Mouse (Mus musculus) CH12.LX (cell line): ENCODE results near the gene Gnptg. TPM values are rescaled to one million over a fixed set of nuclear protein-coding genes. Genes with fewer than 3 reads are reported as not detected.

ENCODE experiments used
- polyA plus RNA-seq: library from polyadenylated mRNA; unstranded; fragments of >175 nt; gene quantifications from 2 replicates; pipeline ENCODE4 v1.2.1, GENCODE M21; 2012; ENCODE audit warnings: low read depth; ENCODE audit not compliant: insufficient read length
- total RNA-seq, 2 experiments: library from RNA; depleted of rRNA; stranded (reverse); fragments of 300-350 nt in 1 of 2; fragments of >200 nt in 1 of 2; gene quantifications; 2 replicates each; pipeline ENCODE4 v1.2.3; 2012 to 2014

Gene Gnptg
- total and polyA plus RNA-seq, 3 experiments = 20.7 to 27.0 (median 24.5) TPM

Other genes with a start within 250 kb of the Gnptg start
Only the 20 nearest of the 21 such genes appear.
- gene Ift140, start 224.0 kb downstream of the Gnptg start, total RNA-seq (2012; rRNA removed) = 16.6 and 24.4 TPM in 2 replicates
- 26.4 and 27.0 TPM in 2 replicates for gene Ift140, start 224.0 kb downstream of the Gnptg start, total RNA-seq (2014; rRNA removed)
- gene Ift140, start 224.0 kb downstream of the Gnptg start, polyA plus RNA-seq = 33.4 and 34.8 TPM in 2 replicates
- 0.08 TPM in 1 of 2 replicates, not detected in the other for gene Tmem204, start 156.5 kb downstream of the Gnptg start, total RNA-seq (2012; rRNA removed)
- not detected in 2 replicates for gene Tmem204, start 156.5 kb downstream of the Gnptg start, total RNA-seq (2014; rRNA removed)
- gene Tmem204, start 156.5 kb downstream of the Gnptg start, polyA plus RNA-seq = 1.6 and 1.9 TPM in 2 replicates
- gene Telo2, start 124.2 kb downstream of the Gnptg start, total RNA-seq (2012; rRNA removed) = 28.4 and 42.5 TPM in 2 replicates
- gene Telo2, start 124.2 kb downstream of the Gnptg start, total RNA-seq (2014; rRNA removed) = 25.5 and 27.9 TPM in 2 replicates
- gene Telo2, start 124.2 kb downstream of the Gnptg start, polyA plus RNA-seq = 34.9 and 38.8 TPM in 2 replicates
- gene Ptx4, start 119.4 kb downstream of the Gnptg start, total RNA-seq (2012; rRNA removed) = not detected in 2 replicates
- gene Ptx4, start 119.4 kb downstream of the Gnptg start, total RNA-seq (2014; rRNA removed) = not detected in 2 replicates
- not detected in 2 replicates for gene Ptx4, start 119.4 kb downstream of the Gnptg start, polyA plus RNA-seq
- gene Clcn7, start 106.7 kb downstream of the Gnptg start, total RNA-seq (2012; rRNA removed) = 11.6 and 12.6 TPM in 2 replicates
- 8.3 and 8.6 TPM in 2 replicates for gene Clcn7, start 106.7 kb downstream of the Gnptg start, total RNA-seq (2014; rRNA removed)
- 14.2 and 14.3 TPM in 2 replicates for gene Clcn7, start 106.7 kb downstream of the Gnptg start, polyA plus RNA-seq
- 0.04 and 0.08 TPM in 2 replicates for gene Ccdc154, start 77.7 kb downstream of the Gnptg start, total RNA-seq (2012; rRNA removed)
- gene Ccdc154, start 77.7 kb downstream of the Gnptg start, total RNA-seq (2014; rRNA removed) = not detected in 2 replicates
- not detected in 2 replicates for gene Ccdc154, start 77.7 kb downstream of the Gnptg start, polyA plus RNA-seq
- not detected in 2 replicates for gene Gm38655, start 64.7 kb downstream of the Gnptg start, total RNA-seq (2012; rRNA removed)
- gene Gm38655, start 64.7 kb downstream of the Gnptg start, total RNA-seq (2014; rRNA removed) = not detected in 2 replicates
- not detected in 2 replicates for gene Gm38655, start 64.7 kb downstream of the Gnptg start, polyA plus RNA-seq
- gene BC003965, start 55.6 kb downstream of the Gnptg start, total RNA-seq (2012; rRNA removed) = 18.7 and 22.3 TPM in 2 replicates
- 24.7 and 25.4 TPM in 2 replicates for gene BC003965, start 55.6 kb downstream of the Gnptg start, total RNA-seq (2014; rRNA removed)
- 24.9 and 25.1 TPM in 2 replicates for gene BC003965, start 55.6 kb downstream of the Gnptg start, polyA plus RNA-seq
- gene Unkl, start 51.7 kb downstream of the Gnptg start, total RNA-seq (2012; rRNA removed) = 11.4 and 12.0 TPM in 2 replicates
- 14.3 and 14.7 TPM in 2 replicates for gene Unkl, start 51.7 kb downstream of the Gnptg start, total RNA-seq (2014; rRNA removed)
- 14.6 and 17.2 TPM in 2 replicates for gene Unkl, start 51.7 kb downstream of the Gnptg start, polyA plus RNA-seq
- 38.7 and 40.0 TPM in 2 replicates for gene Tsr3, start within 50 bp of the Gnptg start, total RNA-seq (2012; rRNA removed)
- 38.3 and 40.8 TPM in 2 replicates for gene Tsr3, start within 50 bp of the Gnptg start, total RNA-seq (2014; rRNA removed)
- 42.3 and 52.8 TPM in 2 replicates for gene Tsr3, start within 50 bp of the Gnptg start, polyA plus RNA-seq
- 0.08 and 0.21 TPM in 2 replicates for gene Baiap3, start 16.2 kb upstream of the Gnptg start, total RNA-seq (2012; rRNA removed)
- not detected in 2 replicates for gene Baiap3, start 16.2 kb upstream of the Gnptg start, total RNA-seq (2014; rRNA removed)
- 0.19 and 0.25 TPM in 2 replicates for gene Baiap3, start 16.2 kb upstream of the Gnptg start, polyA plus RNA-seq
- 356 and 455 TPM in 2 replicates for gene Ube2i, start 34.5 kb upstream of the Gnptg start, total RNA-seq (2012; rRNA removed)
- 731 and 764 TPM in 2 replicates for gene Ube2i, start 34.5 kb upstream of the Gnptg start, total RNA-seq (2014; rRNA removed)
- 417 and 578 TPM in 2 replicates for gene Ube2i, start 34.5 kb upstream of the Gnptg start, polyA plus RNA-seq
- 0.34 TPM in 1 of 2 replicates, not detected in the other for gene Prss34, start 58.3 kb upstream of the Gnptg start, total RNA-seq (2012; rRNA removed)
- gene Prss34, start 58.3 kb upstream of the Gnptg start, total RNA-seq (2014; rRNA removed) = not detected in 2 replicates
- gene Prss34, start 58.3 kb upstream of the Gnptg start, polyA plus RNA-seq = not detected in 2 replicates
- not detected in 2 replicates for gene Prss28, start 68.5 kb upstream of the Gnptg start, total RNA-seq (2012; rRNA removed)
- gene Prss28, start 68.5 kb upstream of the Gnptg start, total RNA-seq (2014; rRNA removed) = not detected in 2 replicates
- not detected in 2 replicates for gene Prss28, start 68.5 kb upstream of the Gnptg start, polyA plus RNA-seq
- not detected in 2 replicates for gene Prss29, start 78.5 kb upstream of the Gnptg start, total RNA-seq (2012; rRNA removed)
- not detected in 2 replicates for gene Prss29, start 78.5 kb upstream of the Gnptg start, total RNA-seq (2014; rRNA removed)
- gene Prss29, start 78.5 kb upstream of the Gnptg start, polyA plus RNA-seq = not detected in 2 replicates
- not detected in 2 replicates for gene Tpsab1, start 105.4 kb upstream of the Gnptg start, total RNA-seq (2012; rRNA removed)
- gene Tpsab1, start 105.4 kb upstream of the Gnptg start, total RNA-seq (2014; rRNA removed) = not detected in 2 replicates
- not detected in 2 replicates for gene Tpsab1, start 105.4 kb upstream of the Gnptg start, polyA plus RNA-seq
- gene Tpsb2, start 126.2 kb upstream of the Gnptg start, total RNA-seq (2012; rRNA removed) = not detected in 2 replicates
- gene Tpsb2, start 126.2 kb upstream of the Gnptg start, total RNA-seq (2014; rRNA removed) = not detected in 2 replicates
- not detected in 2 replicates for gene Tpsb2, start 126.2 kb upstream of the Gnptg start, polyA plus RNA-seq
- gene Tpsg1, start 129.1 kb upstream of the Gnptg start, total RNA-seq (2012; rRNA removed) = not detected in 2 replicates
- not detected in 2 replicates for gene Tpsg1, start 129.1 kb upstream of the Gnptg start, total RNA-seq (2014; rRNA removed)
- not detected in 2 replicates for gene Tpsg1, start 129.1 kb upstream of the Gnptg start, polyA plus RNA-seq
- gene Cacna1h, start 193.7 kb upstream of the Gnptg start, total RNA-seq (2012; rRNA removed) = 0.21 TPM in 1 of 2 replicates, not detected in the other
- 0.04 and 0.08 TPM in 2 replicates for gene Cacna1h, start 193.7 kb upstream of the Gnptg start, total RNA-seq (2014; rRNA removed)
- 0.21 and 0.49 TPM in 2 replicates for gene Cacna1h, start 193.7 kb upstream of the Gnptg start, polyA plus RNA-seq
- not detected in 2 replicates for gene Tekt4, start 214.5 kb upstream of the Gnptg start, total RNA-seq (2012; rRNA removed)
- gene Tekt4, start 214.5 kb upstream of the Gnptg start, total RNA-seq (2014; rRNA removed) = not detected in 2 replicates
- not detected in 2 replicates for gene Tekt4, start 214.5 kb upstream of the Gnptg start, polyA plus RNA-seq